Comparison of ENCODE assay signal across 12 mouse cellular contexts in genomic region chr12:81933430-81933829, GRCm38 (mm10).
DNase-seq lines count a peak whose midpoint lies in the region; ATAC-seq and TF ChIP-seq lines count a peak whose summit lies in the region.
"Had no signal": no experiment of that assay in that cellular context is flagged by ENCODE, and none has a peak within 500 bp of the region (broad histone marks: within the 10 kb centered on the region; RNA-seq: fewer than 3 reads in every experiment).

No protein-coding gene starts in this region.

- H3K27me3 ChIP-seq in C2C12 (ENCODE audit: control insufficient read depth, insufficient read depth, insufficient read length) = no peaks in the 10 kb centered on the region
- H3K27me3 ChIP-seq in cerebellum, adult 2 months (ENCODE audit: control insufficient read depth, insufficient read depth, low read length) = no peaks in the 10 kb centered on the region
- H3K27me3 ChIP-seq in midbrain, embryonic 13.5 days = no peaks in the 10 kb centered on the region

- H3K4me3 ChIP-seq in C2C12 (ENCODE audit: insufficient read depth, poor library complexity, severe bottlenecking) = no peak overlapping the region
- H3K4me3 ChIP-seq in cerebellum, adult 2 months (replicated peaks; ENCODE audit: insufficient read depth, low read depth, low read length) = no peak overlapping the region
- H3K4me3 ChIP-seq in midbrain, embryonic 13.5 days (replicated peaks) = no peak overlapping the region

- H3K27ac ChIP-seq in cerebellum, adult 2 months (ENCODE audit: insufficient read depth, low read length) = no peak overlapping the region
- H3K27ac ChIP-seq in midbrain, embryonic 13.5 days = no peak overlapping the region
- H3K27ac ChIP-seq: liver, embryonic 14.5 days had no signal

- TF ChIP-seq CTCF in C2C12 (IDR thresholded peaks at IDR 0.05; ENCODE audit: control insufficient read depth, insufficient read depth, insufficient read length) = no peak
- no peak for TF ChIP-seq CTCF in cerebellum, adult 2 months (IDR thresholded peaks at IDR 0.05; ENCODE audit: borderline replicate concordance, insufficient read depth, low read depth, low read length)

- no peaks in the 10 kb centered on the region for H3K4me1 ChIP-seq in cerebellum, adult 2 months (ENCODE audit: control insufficient read depth, insufficient read depth, low read length)
- H3K4me1 ChIP-seq in midbrain, embryonic 13.5 days (replicated peaks) = peaks cover 6% of the 10 kb centered on the region

- no peak overlapping the region for H3ac ChIP-seq in C2C12 (ENCODE audit: control insufficient read depth, insufficient read length, low read depth)

- H3K79me2 ChIP-seq in C2C12 (ENCODE audit: control insufficient read depth, insufficient read depth) = no peaks in the 10 kb centered on the region

- no peak overlapping the region for H3K4me2 ChIP-seq in midbrain, embryonic 13.5 days (replicated peaks)

- H3K36me3 ChIP-seq in C2C12 (ENCODE audit: control insufficient read depth, insufficient read depth) = no peaks in the 10 kb centered on the region
- H3K36me3 ChIP-seq in midbrain, embryonic 13.5 days = peaks cover 7% of the 10 kb centered on the region; the same call in 1 of the 2 replicates

- TF ChIP-seq POLR2A in cerebellum, adult 2 months (IDR thresholded peaks at IDR 0.05; ENCODE audit: borderline replicate concordance, insufficient read depth, low read length) = no peak

- no peak for ATAC-seq in midbrain, embryonic 13.5 days

- H3K9me3 ChIP-seq in midbrain, embryonic 13.5 days = no peaks in the 10 kb centered on the region

- H3K9ac ChIP-seq in midbrain, embryonic 13.5 days (replicated peaks) = no peak overlapping the region
- H3K9ac ChIP-seq: liver, embryonic 14.5 days had no signal

- WGBS in cerebellum, adult 2 months = 90% methylated on average over 5 of the region's 5 CpGs
- 94% methylated on average over 5 of the region's 5 CpGs for WGBS in midbrain, embryonic 13.5 days

- DNase-seq in NIH3T3 (ENCODE audit: low read depth) = peak; percentile 28
- peak; percentile 86 for DNase-seq in kidney, adult 9 months
- DNase-seq in monocyte, adult 2 months (ENCODE audit: low read depth in 1 of 2, low spot score in 2 of 2) = peak; percentile 54 to 62
- DNase-seq in cerebellum, adult 2 months = no peak
- no peak for DNase-seq in layer of hippocampus, postnatal 10 days (ENCODE audit: low spot score in 2 of 2)
- DNase-seq: adrenal gland, adult 2 months; embryo, embryonic 11 days; heart, postnatal 14 days; midbrain, embryonic 14.5 days had no signal

- no peaks in the 10 kb centered on the region for H3K79me3 ChIP-seq in C2C12 (ENCODE audit: low read depth)

TF ChIP-seq in C2C12, 6 proteins besides CTCF, POLR2A, EP300 and RAD21:
- TF ChIP-seq USF1 (IDR thresholded peaks at IDR 0.05; ENCODE audit: low read depth) (peak; percentile 29), MYOD1 (IDR thresholded peaks at IDR 0.05; ENCODE audit: control insufficient read depth, insufficient read length, low read depth) (no peak)

Comparison
In these comparisons a context has a peak if more than half of its experiments do, and no peak if none do; other contexts are left out.
1. DNase-seq: peak in NIH3T3 (single experiment), kidney, adult 9 months (single experiment) and monocyte, adult 2 months (2 of 2); none in cerebellum, adult 2 months (0 of 2) and layer of hippocampus, postnatal 10 days (0 of 2).